Mouse (Mus musculus): ENCODE results near the gene Bcl3. TPM values are rescaled to one million over a fixed set of nuclear protein-coding genes. Genes with fewer than 3 reads are reported as not detected.

The Bcl3 gene
- 10 to 100 TPM; 29.5 to 32.2 TPM for total RNA-seq (2023)

DNA sequence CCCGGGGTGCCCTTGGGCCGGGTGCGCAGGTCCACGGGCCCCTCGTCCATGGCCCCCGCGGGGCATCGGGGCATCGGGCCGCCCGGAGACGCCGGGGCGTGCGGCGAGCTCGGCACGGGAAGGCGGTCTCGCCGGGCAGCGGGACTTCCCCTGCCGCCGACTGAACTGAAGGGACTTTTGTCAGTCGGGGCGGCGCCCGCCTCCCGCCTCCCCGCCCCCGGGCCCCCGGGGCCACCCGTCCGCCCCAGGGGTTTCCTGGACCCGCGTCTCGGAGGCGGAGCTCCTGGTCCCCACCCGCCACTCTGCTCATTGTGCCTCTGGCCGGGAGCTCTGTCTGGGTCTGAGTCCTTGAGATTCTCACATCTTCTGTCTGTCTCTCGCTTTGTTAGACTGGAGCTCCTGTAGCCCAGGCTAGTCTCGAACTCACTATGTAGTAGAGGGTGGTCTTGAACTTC, at the start of gene Bcl3:
Gene Bcl3 (minus strand): TSS at position 167 of the 455 bp plus-strand sequence.

DNA sequence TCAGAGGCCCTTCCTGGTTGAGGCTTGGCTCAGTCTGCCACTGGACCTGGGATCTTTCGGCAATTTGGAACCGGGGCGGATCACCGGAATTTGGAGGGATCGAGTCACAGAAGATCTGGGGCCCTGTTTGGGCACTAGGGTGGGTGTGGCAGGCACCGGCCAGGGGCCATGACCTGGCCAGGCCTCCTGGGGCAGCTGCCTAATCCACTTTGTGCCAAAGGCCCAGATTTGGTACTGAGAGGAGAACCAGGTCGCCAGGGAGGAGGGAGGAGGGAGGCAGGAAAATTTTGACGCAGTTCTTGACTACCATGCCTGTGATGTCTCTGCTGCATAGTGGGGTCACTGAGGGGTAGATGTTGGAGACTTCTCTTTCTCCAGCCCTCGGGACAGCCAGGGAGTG, 38.6 kb upstream of the Bcl3 start, which contains the start of gene Ceacam16:
Gene Ceacam16 (minus strand): TSS at position 101 of the 400 bp plus-strand sequence.

DNA sequence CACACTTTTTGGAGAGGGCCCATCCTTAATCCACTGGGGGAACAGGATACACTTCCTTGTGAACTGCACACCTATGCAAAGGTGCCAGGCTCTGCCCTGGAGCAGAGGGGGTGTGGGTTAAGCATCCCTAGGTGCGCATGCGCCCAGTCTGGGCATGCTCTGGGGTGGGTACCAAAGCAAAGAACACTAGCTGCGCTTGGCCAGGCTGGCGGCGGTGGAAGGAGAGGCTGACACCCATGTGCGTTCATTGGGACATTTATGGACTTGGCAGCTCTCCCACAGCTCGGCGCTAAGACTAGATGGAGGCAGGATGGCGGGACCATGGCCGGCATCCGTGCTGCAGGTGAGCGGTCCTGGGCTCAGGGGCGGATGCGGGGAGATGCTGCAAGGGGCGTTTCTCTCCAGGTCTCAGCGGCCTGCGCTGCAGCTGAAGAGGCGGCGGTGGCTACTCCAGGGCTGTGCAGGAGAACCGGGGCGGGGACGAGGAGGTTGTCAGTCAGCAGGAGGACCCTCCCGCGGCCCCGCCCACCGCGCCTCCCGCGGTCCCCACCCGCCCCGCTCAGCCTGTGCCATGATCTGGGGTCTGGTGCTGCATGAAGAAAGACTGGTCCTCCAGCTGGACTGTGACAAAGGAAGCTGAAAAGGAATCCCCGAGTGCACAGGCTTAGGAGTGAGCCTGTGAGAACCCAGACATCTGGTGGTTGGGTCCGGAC, 29.4 kb upstream of the Bcl3 start, which contains the start of gene Gm19345:
Gene Gm19345 (plus strand): TSS at position 146 of the 713 bp plus-strand sequence.

DNA sequence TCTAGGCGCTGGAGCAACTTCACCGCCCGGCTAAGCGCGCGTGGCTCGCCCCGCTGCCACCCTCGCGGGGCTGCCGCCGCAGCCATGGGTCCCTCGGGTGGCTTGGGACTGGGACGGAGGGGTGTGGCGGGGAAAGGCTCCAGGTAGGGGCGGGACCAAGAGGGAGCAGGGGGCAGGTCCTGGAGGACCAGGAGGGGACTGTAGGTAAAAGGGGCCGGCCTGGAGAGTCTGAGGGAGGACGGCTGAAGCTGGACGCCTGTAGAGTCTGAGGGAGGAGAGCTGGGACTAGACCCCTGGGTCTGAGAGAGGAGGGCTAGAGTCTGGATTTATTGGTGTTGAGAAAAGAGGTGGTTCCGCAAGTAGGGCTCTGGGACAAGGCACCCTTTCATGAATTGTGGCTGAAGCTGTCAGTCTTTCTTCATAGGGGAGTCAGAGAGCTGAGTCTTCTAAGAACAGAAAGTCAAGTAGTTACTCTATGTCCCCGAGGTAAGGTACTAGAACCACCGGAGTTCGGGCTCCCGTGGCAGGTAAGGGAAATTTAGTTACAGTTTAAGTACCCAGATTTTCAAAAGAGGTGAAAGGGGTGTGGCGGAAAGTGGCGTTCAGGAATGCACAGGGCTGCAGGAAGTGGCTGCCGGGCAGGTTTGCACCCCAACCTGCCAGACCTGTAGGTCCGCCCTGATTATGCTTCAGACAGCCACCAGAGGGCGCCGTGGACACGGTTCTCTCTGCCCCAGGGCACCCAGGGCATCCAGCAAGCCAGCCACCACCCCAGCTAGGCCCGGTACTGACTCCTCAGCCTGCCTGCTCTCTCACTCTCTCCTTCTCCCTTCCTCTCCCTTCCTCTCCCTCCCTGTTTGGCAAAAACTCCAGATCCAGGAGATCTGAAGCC, 25.6 kb downstream of the Bcl3 start, which contains the start of gene Cblc:
Gene Cblc (minus strand): TSS at position 113 of the 892 bp plus-strand sequence.

DNA sequence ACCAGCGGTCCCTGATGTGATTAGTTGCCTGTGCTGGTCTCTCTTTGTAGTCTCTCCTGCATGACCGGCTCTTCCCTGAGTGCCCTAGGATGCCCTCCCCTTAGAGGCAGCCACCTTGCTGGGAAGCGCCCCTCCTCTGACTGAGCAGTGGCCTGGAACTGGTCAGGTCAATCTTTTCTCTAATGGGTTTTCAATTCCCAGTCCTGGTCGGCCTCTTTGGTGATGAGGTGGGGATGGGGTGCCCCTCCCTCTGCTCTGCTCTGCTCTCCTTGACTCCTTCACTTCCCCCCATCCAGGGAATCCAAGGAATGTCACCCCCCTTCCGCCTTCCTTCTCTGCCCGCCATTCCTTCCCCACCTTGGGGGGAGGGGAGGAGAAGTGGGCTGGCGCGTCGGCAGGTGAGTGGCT, 51.6 kb downstream of the Bcl3 start, which contains the start of gene Bcam:
Gene Bcam (minus strand): TSS at position 33 of the 408 bp plus-strand sequence.

Other genes starting within 250 kb of the Bcl3 start
- 1 to 10 TPM; 2.5 TPM for gene Zfp296, start 245.5 kb downstream of the Bcl3 start, total RNA-seq (2023)
- 10 to 100 TPM; 50.9 to 57.8 TPM for gene Gemin7, start 245.2 kb downstream of the Bcl3 start, total RNA-seq (2023)
- gene Clasrp, start 218.3 kb downstream of the Bcl3 start, total RNA-seq (2023) = 10 to 100 TPM; 85.5 to 85.6 TPM
- 10 to 100 TPM; 50.3 to 55.7 TPM for gene Relb, start 193.3 kb downstream of the Bcl3 start, total RNA-seq (2023)
- 10 to 100 TPM; 80.3 to 82.2 TPM for gene Clptm1, start 157.7 kb downstream of the Bcl3 start, total RNA-seq (2023)
- not detected for gene Apoc2, start 144.8 kb downstream of the Bcl3 start, total RNA-seq (2023)
- gene Gm44805, start 141.3 kb downstream of the Bcl3 start, total RNA-seq (2023) = not detected
- not detected for gene Apoc4, start 141.3 kb downstream of the Bcl3 start, total RNA-seq (2023)
- gene Apoc1, start 130.1 kb downstream of the Bcl3 start, total RNA-seq (2023) = 1 to 10 TPM in 1 of 2 experiments, not detected in 1; 1.7 TPM
- gene Apoe, start 123.6 kb downstream of the Bcl3 start, total RNA-seq (2023) = 10 to 100 TPM; 28.3 to 31.4 TPM
- 10 to 100 TPM; 55.3 to 66.2 TPM for gene Tomm40, start 107.3 kb downstream of the Bcl3 start, total RNA-seq (2023)
- gene Nectin2, start 72.3 kb downstream of the Bcl3 start, total RNA-seq (2023) = under 1 TPM in 1 of 2 experiments, not detected in 1; 0.38 TPM
- gene Bcam, start 51.8 kb downstream of the Bcl3 start, total RNA-seq (2023) = under 1 TPM in 1 of 2 experiments, not detected in 1; 0.24 TPM
- not detected for gene Cblc, start 26.0 kb downstream of the Bcl3 start, total RNA-seq (2023)
- gene Gm19345, start 29.2 kb upstream of the Bcl3 start, total RNA-seq (2023) = not detected
- gene Ceacam16, start 38.5 kb upstream of the Bcl3 start, total RNA-seq (2023) = under 1 TPM; 0.36 to 0.90 TPM
- not detected for gene Ceacam19, start 65.2 kb upstream of the Bcl3 start, total RNA-seq (2023)
- gene Pvr, start 98.4 kb upstream of the Bcl3 start, total RNA-seq (2023) = 10 to 100 TPM; 69.4 to 80.7 TPM
- 1 to 10 TPM; 3.4 to 6.3 TPM for gene Igsf23, start 128.0 kb upstream of the Bcl3 start, total RNA-seq (2023)
- not detected for gene Ceacam20, start 142.6 kb upstream of the Bcl3 start, total RNA-seq (2023)
- gene Nlrp9b, start 168.7 kb upstream of the Bcl3 start, total RNA-seq (2023) = not detected

All from T-cell, adult 66 days (primary cell).